25 mouse cellular contexts compared by ENCODE assay signal in the genomic region with DNA sequence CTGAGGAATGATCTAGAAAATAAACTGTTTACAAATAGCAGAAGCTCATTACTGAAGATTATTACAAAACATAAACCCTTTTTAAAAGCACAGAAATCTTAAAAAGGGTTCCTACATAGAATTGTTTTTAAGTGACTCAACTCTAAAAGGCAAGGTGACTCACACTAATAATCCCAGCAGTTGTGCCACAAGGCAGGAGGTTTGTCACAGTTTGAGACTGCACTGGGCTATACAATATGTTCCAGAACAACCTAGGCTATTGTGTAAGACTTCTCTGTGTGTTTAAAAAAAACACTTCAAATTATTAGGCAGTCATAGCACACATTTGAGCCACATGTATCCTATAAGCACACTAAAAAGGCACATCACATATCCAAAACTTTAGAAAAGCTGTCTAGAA. TPM values are rescaled to one million over a fixed set of nuclear protein-coding genes. Genes with fewer than 3 reads are reported as not detected.
A peak's percentile ranks its signal among the peaks of the same experiment; 100 is the strongest.
DNase-seq lines count a peak whose midpoint lies in the region; TF ChIP-seq lines count a peak whose summit lies in the region.
"Had no signal": no experiment of that assay in that cellular context is flagged by ENCODE, and none has a peak within 500 bp of the region (broad histone marks: within the 10 kb centered on the region; RNA-seq: fewer than 3 reads in every experiment).

No protein-coding gene starts in this region.

- no peak overlapping the region for H3K4me2 ChIP-seq in myocyte (ENCODE audit: low read depth)
- H3K4me2 ChIP-seq: heart, embryonic 11.5 days; hindbrain, embryonic 12.5 days; hindbrain, embryonic 15.5 days had no signal

- H3ac ChIP-seq in myocyte (ENCODE audit: control insufficient read depth, insufficient read length): no peak overlapping the region

- H3K79me2 ChIP-seq in myocyte (ENCODE audit: control insufficient read depth, insufficient read depth): no peaks in the 10 kb centered on the region

- no peak overlapping the region for H3K4me3 ChIP-seq in myocyte
- H3K4me3 ChIP-seq: hindbrain, embryonic 12.5 days; hindbrain, embryonic 15.5 days had no signal

- no peaks in the 10 kb centered on the region for H3K27me3 ChIP-seq in myocyte (ENCODE audit: control insufficient read depth, insufficient read depth, insufficient read length)
- H3K27me3 ChIP-seq: hindbrain, embryonic 12.5 days; hindbrain, embryonic 15.5 days had no signal

- H3K36me3 ChIP-seq in myocyte (ENCODE audit: control insufficient read depth, insufficient read depth): no peaks in the 10 kb centered on the region
- H3K36me3 ChIP-seq: hindbrain, embryonic 12.5 days; hindbrain, embryonic 15.5 days had no signal

- no peak for TF ChIP-seq POLR2A in myocyte (IDR thresholded peaks at IDR 0.05; ENCODE audit: insufficient read length, low read depth)

- DNase-seq in 3T3-L1 (ENCODE audit: low read depth, low spot score) (peak; percentile 70), NIH3T3 (ENCODE audit: low read depth) (peak; percentile 19)
- DNase-seq in thymus, postnatal 10 days (ENCODE audit: low spot score in 2 of 2): no peak
- DNase-seq in right cerebral cortex, postnatal 10 days (ENCODE audit: low spot score in 2 of 2): no peak
- DNase-seq in left cerebral cortex, adult 11 months (ENCODE audit: low spot score): no peak
- DNase-seq: adrenal gland, adult 8-10 months; adrenal gland, postnatal 25 days; B cell, adult 2 months; cerebellum, adult 18-20 months; cerebellum, adult 9-10 months; cerebellum, postnatal 14 days; forebrain, postnatal 0 days; gastrocnemius, postnatal 25 days had no signal

TF ChIP-seq in myocyte, 11 proteins besides CTCF, POLR2A, EP300 and RAD21:
- no peak for TF ChIP-seq SRF (IDR thresholded peaks at IDR 0.05; ENCODE audit: control insufficient read depth, insufficient read length, low read depth)
- TF ChIP-seq CEBPB (IDR thresholded peaks at IDR 0.05; ENCODE audit: insufficient read depth, poor library complexity, severe bottlenecking): peak; percentile 66

RNA-seq across cellular contexts. Expression of a gene that starts 42.0 kb away (rescaled TPM):
- 0.10 TPM for polyA plus RNA-seq in myocyte (2012; fragmentation: generic; extraction: Trizol)
- polyA plus RNA-seq: embryonic facial prominence, embryonic 11.5 days; embryonic facial prominence, embryonic 14.5 days; forebrain, embryonic 11.5 days; forebrain, embryonic 14.5 days; forebrain, postnatal 0 days; frontal cortex, adult 2 months; heart, embryonic 11.5 days; heart, embryonic 14.5 days; heart, postnatal 0 days; hindbrain, embryonic 12.5 days; hindbrain, embryonic 15.5 days; intestine, embryonic 14.5 days had no signal

Comparison
In these comparisons a context has a peak if more than half of its experiments do, and no peak if none do; other contexts are left out.
1. DNase-seq: peak in 3T3-L1 (single experiment) and NIH3T3 (single experiment); none in thymus, postnatal 10 days (0 of 2), right cerebral cortex, postnatal 10 days (0 of 2) and left cerebral cortex, adult 11 months (single experiment).